Comparison of ENCODE assay signal across 8 mouse cellular contexts in the genomic region with DNA sequence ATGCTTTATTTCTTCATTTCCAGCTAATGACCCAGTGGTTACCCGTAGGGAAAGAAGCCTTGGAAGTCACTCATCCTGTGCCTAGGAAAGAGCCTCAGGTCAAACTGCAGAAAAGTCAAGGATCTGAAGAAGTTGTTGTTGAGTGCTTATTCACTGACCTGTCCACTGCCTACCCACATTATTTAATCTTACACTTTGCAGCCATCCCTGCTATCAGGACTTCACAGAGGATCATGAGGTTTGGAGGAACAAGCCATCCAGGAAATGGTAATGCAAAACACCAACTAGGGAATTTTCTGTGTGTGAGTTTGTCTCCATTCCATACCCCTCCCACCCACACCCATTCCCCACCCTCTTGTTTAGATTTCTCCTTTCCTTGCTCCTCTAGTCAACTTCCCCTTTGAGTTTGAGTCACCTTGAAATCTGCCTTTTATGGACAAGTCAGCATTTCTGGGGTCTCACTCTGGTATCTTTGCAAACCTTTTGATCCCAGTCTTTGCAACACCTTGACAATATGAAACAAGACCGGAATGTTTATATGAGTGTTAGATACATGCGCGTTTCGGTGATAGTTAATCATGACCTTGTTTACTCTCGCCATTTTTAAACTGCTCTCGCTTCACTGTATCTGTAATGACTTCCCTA. TPM values are rescaled to one million over a fixed set of nuclear protein-coding genes. Genes with fewer than 3 reads are reported as not detected.
DNase-seq lines count a peak whose midpoint lies in the region; ATAC-seq lines count a peak whose summit lies in the region.

No protein-coding gene starts in this region.

- no peak for DNase-seq in heart, adult 8-10 months (ENCODE audit: low spot score)
- DNase-seq in neural tube, embryonic 10.5 days (ENCODE audit: extremely low spot score, low spot score), result no peak
- DNase-seq in spleen, postnatal 10 days (ENCODE audit: low spot score in 2 of 2), result no peak
- no peak for DNase-seq in cerebellum, postnatal 36 days
- DNase-seq in adrenal gland, postnatal 25 days, result no peak

- no peaks in the 10 kb centered on the region for H3K27me3 ChIP-seq in heart, embryonic 12.5 days (replicated peaks)
- 0 out of 2 replicates have a peak, but pooled peaks cover 3% of the 10 kb centered on the region for H3K27me3 ChIP-seq in neural tube, embryonic 12.5 days (replicated peaks)
- H3K27me3 ChIP-seq in limb, embryonic 15.5 days, result no peaks in the 10 kb centered on the region

- no peak overlapping the region for H3K27ac ChIP-seq in heart, embryonic 12.5 days (ENCODE audit: poor library complexity, severe bottlenecking)
- no peak overlapping the region for H3K27ac ChIP-seq in neural tube, embryonic 12.5 days
- H3K27ac ChIP-seq in limb, embryonic 15.5 days, result 0 out of 2 replicates have a peak overlapping the region, but pooled peaks have one; percentile 89

- peak overlapping the region; percentile 72; the same call in 1 of the 2 replicates for H3K4me3 ChIP-seq in heart, embryonic 12.5 days
- H3K4me3 ChIP-seq in neural tube, embryonic 12.5 days, result no peak overlapping the region
- H3K4me3 ChIP-seq in limb, embryonic 15.5 days, result peak overlapping the region; percentile 89; the same call in 1 of the 2 replicates

- H3K4me1 ChIP-seq in heart, embryonic 12.5 days (replicated peaks), result peaks cover 24% of the 10 kb centered on the region
- H3K4me1 ChIP-seq in neural tube, embryonic 12.5 days, result peaks cover 25% of the 10 kb centered on the region
- H3K4me1 ChIP-seq in limb, embryonic 15.5 days, result peaks cover 29% of the 10 kb centered on the region

- H3K36me3 ChIP-seq in heart, embryonic 12.5 days, result no peaks in the 10 kb centered on the region
- no peaks in the 10 kb centered on the region for H3K36me3 ChIP-seq in neural tube, embryonic 12.5 days
- no peaks in the 10 kb centered on the region for H3K36me3 ChIP-seq in limb, embryonic 15.5 days

- peak overlapping the region; percentile 91 for H3K4me2 ChIP-seq in heart, embryonic 12.5 days
- peak overlapping the region; percentile 100 for H3K4me2 ChIP-seq in neural tube, embryonic 12.5 days (replicated peaks)
- peak overlapping the region; percentile 98 for H3K4me2 ChIP-seq in limb, embryonic 15.5 days

- no peak overlapping the region for H3K9ac ChIP-seq in heart, embryonic 12.5 days
- no peak overlapping the region for H3K9ac ChIP-seq in neural tube, embryonic 12.5 days
- no peak overlapping the region for H3K9ac ChIP-seq in limb, embryonic 15.5 days

- no peak for ATAC-seq in heart, embryonic 12.5 days (ENCODE audit: insufficient number of reproducible peaks, low FRiP score)
- no peak for ATAC-seq in neural tube, embryonic 12.5 days (ENCODE audit: low FRiP score, low read depth)
- ATAC-seq in limb, embryonic 15.5 days (ENCODE audit: insufficient number of reproducible peaks, low FRiP score, low TSS enrichment, low read depth), result no peak

- H3K9me3 ChIP-seq in heart, embryonic 12.5 days (replicated peaks), result no peaks in the 10 kb centered on the region
- no peaks in the 10 kb centered on the region for H3K9me3 ChIP-seq in neural tube, embryonic 12.5 days
- no peaks in the 10 kb centered on the region for H3K9me3 ChIP-seq in limb, embryonic 15.5 days

- 71% methylated on average over 7 of the region's 7 CpGs for WGBS in heart, embryonic 12.5 days
- 75% methylated on average over 7 of the region's 7 CpGs for WGBS in neural tube, embryonic 12.5 days
- 71% methylated on average over 7 of the region's 7 CpGs for WGBS in limb, embryonic 15.5 days

RNA-seq across cellular contexts. Expression of a gene that starts 1.3 kb away (rescaled TPM):
- 28.7 and 30.2 TPM in 2 replicates for polyA plus RNA-seq in heart, embryonic 12.5 days (2016; fragmentation: Nextera tagmentation; extraction: Ambion mirVana)
- total RNA-seq in heart, adult 8-10 months (2022), result 10 to 100 TPM; 26.4 to 31.2 (median 28.9) TPM
- polyA plus RNA-seq in neural tube, embryonic 12.5 days (2016; fragmentation: Nextera tagmentation; extraction: Ambion mirVana), result 17.0 and 17.6 TPM in 2 replicates
- 27.0 and 36.9 TPM in 2 replicates for polyA plus RNA-seq in limb, embryonic 15.5 days (2015; fragmentation: Nextera tagmentation; extraction: Ambion mirVana)
- total RNA-seq in adrenal gland, postnatal 25 days (2021), result 94.9 and 113 TPM in 2 replicates
